Mouse (Mus musculus) thymus, adult 2 months (tissue): ENCODE measurements around the gene Adamts18.

Experiments used
- CTCF ChIP-seq: fragments of 200-500 bp; IDR thresholded peaks from 2 replicates; pipeline ENCODE4 v1.5.1; 2012; ENCODE audit warnings: mild to moderate bottlenecking, control low read depth, low read length, moderate library complexity, borderline replicate concordance; ENCODE audit not compliant: control insufficient read depth, poor library complexity, insufficient read depth; ENCODE audit errors: extremely low read depth
- POLR2A ChIP-seq: fragments of 200-500 bp; IDR thresholded peaks from 2 replicates; pipeline ENCODE4 v1.6.1; 2012; ENCODE audit warnings: mild to moderate bottlenecking, low read length, control low read depth, moderate library complexity; ENCODE audit not compliant: control insufficient read depth, poor library complexity, insufficient read depth; ENCODE audit errors: extremely low read depth

DNA sequence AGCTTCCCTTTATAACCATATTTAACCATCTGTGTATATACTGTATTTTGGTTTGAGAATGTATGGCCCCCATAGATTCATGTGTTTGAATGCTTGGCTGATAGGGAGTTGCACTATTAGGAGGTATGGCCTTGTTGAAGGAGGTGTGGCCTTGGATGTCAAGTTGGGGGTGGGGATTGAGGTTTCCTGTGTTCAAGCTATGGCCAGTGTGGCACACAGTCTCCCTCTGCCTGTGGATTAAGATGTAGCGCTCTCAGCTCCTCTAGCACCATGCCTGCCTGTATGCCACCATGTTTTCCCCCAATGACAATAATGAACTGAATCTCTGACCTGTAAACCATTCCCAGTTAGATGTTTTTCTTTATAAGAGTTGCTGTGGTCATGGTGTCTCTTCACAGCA, 188.4 kb downstream of the Adamts18 start:
- TF ChIP-seq CTCF (no peak), POLR2A (no peak)
